Mouse (Mus musculus): ENCODE data around the gene Olfr1023. TPM values are rescaled to one million over a fixed set of nuclear protein-coding genes. Genes with fewer than 3 reads are reported as not detected.

Olfr1023 gene
- polyA plus RNA-seq (2014; fragmentation: Nextera tagmentation; extraction: Ambion mirVana) = not detected in 2 replicates

DNA sequence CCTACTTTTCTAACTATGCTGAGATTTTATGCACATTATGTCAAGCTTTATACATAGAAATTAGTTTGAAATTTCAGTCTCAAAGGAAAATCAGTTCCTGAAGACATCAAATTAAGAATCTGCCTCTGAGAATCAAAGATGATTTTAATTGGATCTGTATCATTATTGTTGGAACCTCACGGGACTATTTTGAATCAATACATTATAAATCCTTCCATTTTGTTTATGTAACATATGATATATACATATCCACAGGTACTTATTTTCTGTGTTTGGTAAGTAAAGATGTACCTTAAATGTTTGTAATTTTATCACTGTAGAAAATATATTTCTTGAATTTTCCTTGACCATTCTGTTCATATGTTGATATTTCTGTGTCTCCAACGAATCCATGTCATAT, at the start of gene Olfr1023:
Gene Olfr1023 (plus strand): TSS at position 301 of the 400 bp plus-strand sequence.
- no peak for ATAC-seq (replicated peaks; ENCODE audit: insufficient number of reproducible peaks, low FRiP score, low TSS enrichment)
- no peak within 1 kb of the TSS for H3K4me3 ChIP-seq (ENCODE audit: low read depth, low read length)

DNA sequence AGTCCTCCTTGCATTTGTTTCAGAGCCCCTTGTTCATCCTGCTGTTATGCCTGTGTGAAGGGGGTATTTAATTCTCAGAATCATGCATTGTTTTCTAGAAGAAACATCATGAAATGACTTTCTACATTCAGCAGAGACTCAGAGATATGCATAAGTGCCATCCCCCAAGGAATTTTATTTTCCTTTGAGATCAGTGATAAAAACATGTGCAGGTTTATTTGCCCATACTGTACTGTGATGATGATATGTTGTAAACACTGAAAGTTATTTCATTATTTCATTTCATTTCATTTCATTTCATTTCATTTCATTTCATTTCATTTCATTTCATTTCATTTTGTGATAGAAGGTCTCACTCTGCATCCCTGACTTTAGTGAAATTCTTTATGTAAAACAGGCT, 40.1 kb upstream of the Olfr1023 start, which contains the start of gene Olfr1019:
Gene Olfr1019 (minus strand): TSS at position 101 of the 400 bp plus-strand sequence.
- H3K4me2 ChIP-seq = no peak within 1 kb of the TSS
- H3K4me1 ChIP-seq (ENCODE audit: control insufficient read depth, insufficient read depth, low read length) = no peaks in the 10 kb centered on the region
- H3K27ac ChIP-seq (ENCODE audit: low read depth, low read length) = no peak within 1 kb of the TSS
- no peaks in the 10 kb centered on the region for H3K36me3 ChIP-seq (ENCODE audit: control insufficient read depth, insufficient read depth, low read length)
- no peaks in the 10 kb centered on the region for H3K27me3 ChIP-seq (ENCODE audit: control insufficient read depth, insufficient read depth, low read length)
- H3K9ac ChIP-seq (ENCODE audit: low read depth, low read length) = no peak within 1 kb of the TSS
- H3K4me3 ChIP-seq (ENCODE audit: low read depth, low read length) = no peak within 1 kb of the TSS
- H3K9me3 ChIP-seq (replicated peaks; ENCODE audit: control insufficient read depth, low read length) = no peaks in the 10 kb centered on the region
- no peak for ATAC-seq (replicated peaks; ENCODE audit: insufficient number of reproducible peaks, low FRiP score, low TSS enrichment)

More for the DNA sequence above, at the start of gene Olfr1023:
- no peaks in the 10 kb centered on the region for H3K36me3 ChIP-seq (ENCODE audit: control insufficient read depth, insufficient read depth, low read length)
- 69% methylated on average over 2 of the region's 2 CpGs for WGBS (ENCODE audit: insufficient replicate concordance)
- H3K4me1 ChIP-seq (ENCODE audit: control insufficient read depth, insufficient read depth, low read length) = no peaks in the 10 kb centered on the region
- no peak within 1 kb of the TSS for H3K9ac ChIP-seq (ENCODE audit: low read depth, low read length)
- no peaks in the 10 kb centered on the region for H3K9me3 ChIP-seq (replicated peaks; ENCODE audit: control insufficient read depth, low read length)
- H3K27me3 ChIP-seq (ENCODE audit: control insufficient read depth, insufficient read depth, low read length) = no peaks in the 10 kb centered on the region
- no peak within 1 kb of the TSS for H3K4me2 ChIP-seq
- H3K27ac ChIP-seq (ENCODE audit: low read depth, low read length) = no peak within 1 kb of the TSS

DNA sequence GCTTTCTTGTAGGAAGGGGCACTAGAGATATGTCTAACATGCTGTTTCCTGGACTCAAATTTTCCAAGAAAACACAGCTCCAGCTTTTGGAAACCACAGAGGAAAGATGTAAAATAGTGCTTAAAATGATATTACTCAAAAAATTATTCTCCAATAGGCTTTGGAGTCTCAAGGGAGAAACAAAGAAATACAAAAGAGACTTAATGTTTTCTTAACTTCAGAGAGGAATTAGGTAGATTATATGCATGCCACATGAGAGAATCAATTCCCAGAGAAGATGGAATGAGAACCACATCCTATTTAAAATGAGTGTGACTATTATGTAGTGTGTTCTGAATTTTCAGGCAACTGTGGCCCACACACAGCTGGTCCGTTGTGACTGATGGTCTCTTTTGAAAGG, 38.7 kb upstream of the Olfr1023 start, which contains the start of gene Olfr1020:
Gene Olfr1020 (plus strand): TSS at position 301 of the 400 bp plus-strand sequence.
- no peak within 1 kb of the TSS for H3K9ac ChIP-seq (ENCODE audit: low read depth, low read length)
- no peak within 1 kb of the TSS for H3K4me2 ChIP-seq
- WGBS (ENCODE audit: insufficient replicate concordance) = 68% methylated on average over 1 of the region's 1 CpGs
- ATAC-seq (replicated peaks; ENCODE audit: insufficient number of reproducible peaks, low FRiP score, low TSS enrichment) = no peak
- H3K27me3 ChIP-seq (ENCODE audit: control insufficient read depth, insufficient read depth, low read length) = no peaks in the 10 kb centered on the region
- no peaks in the 10 kb centered on the region for H3K4me1 ChIP-seq (ENCODE audit: control insufficient read depth, insufficient read depth, low read length)
- H3K27ac ChIP-seq (ENCODE audit: low read depth, low read length) = no peak within 1 kb of the TSS
- no peaks in the 10 kb centered on the region for H3K9me3 ChIP-seq (replicated peaks; ENCODE audit: control insufficient read depth, low read length)
- H3K36me3 ChIP-seq (ENCODE audit: control insufficient read depth, insufficient read depth, low read length) = no peaks in the 10 kb centered on the region
- H3K4me3 ChIP-seq (ENCODE audit: low read depth, low read length) = no peak within 1 kb of the TSS

DNA sequence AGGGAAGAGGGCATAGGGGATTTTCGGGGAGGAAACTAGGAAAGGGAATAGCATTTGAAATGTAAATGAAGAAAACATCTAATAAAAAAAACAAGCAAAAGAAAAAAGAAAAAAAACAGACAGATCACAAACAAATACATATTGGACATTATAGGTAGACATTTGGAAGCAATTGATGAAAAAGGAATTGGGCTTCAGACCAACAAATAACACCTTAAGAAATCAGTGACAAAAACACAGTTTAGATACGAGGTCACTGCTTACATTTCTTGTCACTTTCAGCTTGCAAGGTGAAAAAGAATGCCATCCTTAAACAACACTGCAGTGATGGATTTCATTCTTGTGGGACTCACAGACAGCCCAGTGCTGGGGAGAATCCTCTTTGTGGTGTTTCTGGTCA, 17.1 kb upstream of the Olfr1023 start, which contains the start of gene Olfr1022:
Gene Olfr1022 (plus strand): TSS at position 301 of the 400 bp plus-strand sequence.
- Histone ChIP-seq H3K4me2 (no peak within 1 kb of the TSS), H3K9me3 (replicated peaks; ENCODE audit: control insufficient read depth, low read length) (no peaks in the 10 kb centered on the region), H3K9ac (ENCODE audit: low read depth, low read length) (no peak within 1 kb of the TSS), H3K4me3 (ENCODE audit: low read depth, low read length) (no peak within 1 kb of the TSS), H3K27ac (ENCODE audit: low read depth, low read length) (no peak within 1 kb of the TSS), H3K4me1 (ENCODE audit: control insufficient read depth, insufficient read depth, low read length) (no peaks in the 10 kb centered on the region), H3K36me3 (ENCODE audit: control insufficient read depth, insufficient read depth, low read length) (no peaks in the 10 kb centered on the region), H3K27me3 (ENCODE audit: control insufficient read depth, insufficient read depth, low read length) (no peaks in the 10 kb centered on the region)
- WGBS (ENCODE audit: insufficient replicate concordance) = 39% methylated on average over 2 of the region's 2 CpGs
- ATAC-seq (replicated peaks; ENCODE audit: insufficient number of reproducible peaks, low FRiP score, low TSS enrichment) = no peak

DNA sequence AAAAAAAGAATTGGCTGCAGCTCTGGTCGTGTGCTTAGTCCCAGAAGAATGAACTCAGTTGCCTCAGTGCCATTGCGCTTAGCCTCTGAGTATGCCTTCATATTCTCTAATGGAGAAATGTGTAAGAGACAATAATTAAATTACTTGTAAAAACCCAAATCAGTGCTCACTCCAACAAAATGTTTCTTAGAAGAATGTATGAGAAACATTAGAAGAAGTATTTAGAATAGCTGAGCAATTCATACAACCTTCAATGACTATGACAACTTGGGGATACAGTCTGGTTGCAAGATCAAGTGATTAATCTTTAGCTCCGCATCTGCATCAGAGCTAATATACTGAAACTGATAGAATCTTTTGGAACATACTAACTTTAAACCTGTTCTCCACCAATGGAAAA, 19.5 kb downstream of the Olfr1023 start, which contains the start of gene Olfr1024:
Gene Olfr1024 (minus strand): TSS at position 101 of the 400 bp plus-strand sequence.
- H3K9ac ChIP-seq (ENCODE audit: low read depth, low read length) = no peak within 1 kb of the TSS
- H3K4me1 ChIP-seq (ENCODE audit: control insufficient read depth, insufficient read depth, low read length) = no peaks in the 10 kb centered on the region
- no peak within 1 kb of the TSS for H3K4me2 ChIP-seq
- 82% methylated on average over 3 of the region's 3 CpGs for WGBS (ENCODE audit: insufficient replicate concordance)
- H3K27me3 ChIP-seq (ENCODE audit: control insufficient read depth, insufficient read depth, low read length) = no peaks in the 10 kb centered on the region
- no peaks in the 10 kb centered on the region for H3K36me3 ChIP-seq (ENCODE audit: control insufficient read depth, insufficient read depth, low read length)
- no peaks in the 10 kb centered on the region; the same call in 1 of the 2 replicates for H3K9me3 ChIP-seq (replicated peaks; ENCODE audit: control insufficient read depth, low read length)
- ATAC-seq (replicated peaks; ENCODE audit: insufficient number of reproducible peaks, low FRiP score, low TSS enrichment) = no peak
- H3K4me3 ChIP-seq (ENCODE audit: low read depth, low read length) = no peak within 1 kb of the TSS
- no peak within 1 kb of the TSS for H3K27ac ChIP-seq (ENCODE audit: low read depth, low read length)

DNA sequence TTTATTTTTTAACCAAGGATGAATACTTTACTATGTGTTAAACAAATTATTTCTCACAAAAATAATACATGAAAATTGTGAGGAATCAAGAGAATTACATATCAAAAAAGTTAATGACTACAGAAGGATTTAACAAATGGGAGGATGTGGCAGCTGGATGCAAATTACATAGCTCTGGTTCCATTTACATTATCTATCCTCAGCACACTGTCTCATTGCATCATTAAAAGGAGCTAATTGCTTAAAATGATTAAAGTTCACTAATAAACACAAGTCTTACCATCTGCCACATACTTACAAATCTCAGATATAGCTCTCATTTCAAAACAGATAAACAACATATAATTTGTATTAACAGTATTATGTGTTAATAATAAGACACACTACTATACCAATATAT, 27.8 kb downstream of the Olfr1023 start:
- Histone ChIP-seq H3K4me1 (ENCODE audit: control insufficient read depth, insufficient read depth, low read length) (no peaks in the 10 kb centered on the region), H3K9ac (ENCODE audit: low read depth, low read length) (no peak overlapping the region), H3K9me3 (replicated peaks; ENCODE audit: control insufficient read depth, low read length) (no peaks in the 10 kb centered on the region), H3K4me2 (no peak overlapping the region), H3K27ac (ENCODE audit: low read depth, low read length) (no peak overlapping the region), H3K36me3 (ENCODE audit: control insufficient read depth, insufficient read depth, low read length) (no peaks in the 10 kb centered on the region), H3K27me3 (ENCODE audit: control insufficient read depth, insufficient read depth, low read length) (no peaks in the 10 kb centered on the region), H3K4me3 (ENCODE audit: low read depth, low read length) (no peak overlapping the region)
- no peak for ATAC-seq (replicated peaks; ENCODE audit: insufficient number of reproducible peaks, low FRiP score, low TSS enrichment)

DNA sequence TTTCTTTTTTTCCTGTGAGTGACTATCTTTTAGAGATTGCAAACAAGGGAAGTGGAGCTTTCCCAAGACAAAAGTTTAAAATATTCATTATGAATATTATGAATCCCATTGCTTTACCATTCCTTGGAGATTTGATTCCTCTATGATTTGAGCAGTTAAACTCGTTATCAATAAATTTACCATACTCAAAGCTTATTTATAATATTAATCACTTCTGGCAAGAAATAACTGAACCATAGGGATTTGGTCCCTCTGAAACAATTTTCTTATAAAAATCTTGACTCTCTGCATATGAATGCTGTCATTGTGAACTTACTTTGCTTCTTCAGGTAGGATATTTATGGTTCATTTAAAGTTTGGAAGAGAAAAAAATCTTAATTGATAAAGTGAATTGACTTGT, 29.5 kb downstream of the Olfr1023 start, which contains the start of gene Olfr1025-ps1:
Gene Olfr1025-ps1 (plus strand): TSS at position 301 of the 400 bp plus-strand sequence.
- Histone ChIP-seq H3K27ac (ENCODE audit: low read depth, low read length) (no peak within 1 kb of the TSS), H3K9me3 (replicated peaks; ENCODE audit: control insufficient read depth, low read length) (no peaks in the 10 kb centered on the region), H3K4me2 (no peak within 1 kb of the TSS), H3K4me3 (ENCODE audit: low read depth, low read length) (no peak within 1 kb of the TSS), H3K9ac (ENCODE audit: low read depth, low read length) (no peak within 1 kb of the TSS), H3K27me3 (ENCODE audit: control insufficient read depth, insufficient read depth, low read length) (no peaks in the 10 kb centered on the region), H3K4me1 (ENCODE audit: control insufficient read depth, insufficient read depth, low read length) (no peaks in the 10 kb centered on the region), H3K36me3 (ENCODE audit: control insufficient read depth, insufficient read depth, low read length) (no peaks in the 10 kb centered on the region)
- 50% methylated on average over 1 of the region's 1 CpGs for WGBS (ENCODE audit: insufficient replicate concordance)
- no peak for ATAC-seq (replicated peaks; ENCODE audit: insufficient number of reproducible peaks, low FRiP score, low TSS enrichment)

DNA sequence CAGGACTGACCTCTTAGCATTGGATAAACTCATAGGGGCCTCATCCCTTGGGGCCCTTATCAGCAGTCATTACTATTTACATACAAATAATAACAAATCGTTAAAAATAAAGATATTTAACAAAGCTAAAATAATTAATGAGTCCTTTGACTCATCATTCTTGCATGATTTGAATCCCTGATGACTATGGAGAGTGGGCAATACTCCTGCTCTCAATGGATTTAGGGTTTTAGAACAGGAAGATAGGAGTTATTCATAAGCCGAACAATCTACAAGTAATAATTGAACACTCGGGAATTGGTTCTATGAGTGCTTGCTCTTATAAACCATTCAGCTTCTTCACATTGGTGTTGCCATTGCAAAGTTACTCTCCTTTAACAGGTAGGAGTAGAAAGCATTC, 35.8 kb downstream of the Olfr1023 start, which contains the start of gene Olfr1026:
Gene Olfr1026 (plus strand): TSS at position 301 of the 400 bp plus-strand sequence.
- no peaks in the 10 kb centered on the region for H3K27me3 ChIP-seq (ENCODE audit: control insufficient read depth, insufficient read depth, low read length)
- 77% methylated on average over 3 of the region's 3 CpGs for WGBS (ENCODE audit: insufficient replicate concordance)

More for the DNA sequence above, 35.8 kb downstream of the Olfr1023 start, which contains the start of gene Olfr1026:
- no peaks in the 10 kb centered on the region for H3K36me3 ChIP-seq (ENCODE audit: control insufficient read depth, insufficient read depth, low read length)
- no peak for ATAC-seq (replicated peaks; ENCODE audit: insufficient number of reproducible peaks, low FRiP score, low TSS enrichment)
- H3K4me2 ChIP-seq = no peak within 1 kb of the TSS
- H3K4me1 ChIP-seq (ENCODE audit: control insufficient read depth, insufficient read depth, low read length) = no peaks in the 10 kb centered on the region
- H3K4me3 ChIP-seq (ENCODE audit: low read depth, low read length) = no peak within 1 kb of the TSS
- H3K27ac ChIP-seq (ENCODE audit: low read depth, low read length) = no peak within 1 kb of the TSS
- H3K9ac ChIP-seq (ENCODE audit: low read depth, low read length) = no peak within 1 kb of the TSS
- H3K9me3 ChIP-seq (replicated peaks; ENCODE audit: control insufficient read depth, low read length) = no peaks in the 10 kb centered on the region
